Comparison of ENCODE assay signal across 15 mouse cellular contexts in genomic region chr17:64213251-64213650, GRCm38 (mm10).
"Had no signal": no experiment of that assay in that cellular context is flagged by ENCODE, and none has a peak within 500 bp of the region (broad histone marks: within the 10 kb centered on the region; RNA-seq: fewer than 3 reads in every experiment).

No protein-coding gene starts in this region.

- H3K9me3 ChIP-seq: neural tube, embryonic 15.5 days; stomach, embryonic 15.5 days had no signal

- H3K4me1 ChIP-seq: neural tube, embryonic 15.5 days; stomach, embryonic 15.5 days had no signal

- H3K27ac ChIP-seq: neural tube, embryonic 15.5 days; stomach, embryonic 15.5 days; stomach, postnatal 0 days had no signal

- H3K4me2 ChIP-seq: neural tube, embryonic 15.5 days; stomach, embryonic 15.5 days had no signal

- H3K4me3 ChIP-seq: neural tube, embryonic 15.5 days; stomach, embryonic 15.5 days had no signal

- H3K36me3 ChIP-seq: neural tube, embryonic 15.5 days; stomach, embryonic 15.5 days had no signal

- DNase-seq: retina, postnatal 1 day; right cerebral cortex, adult 18-20 months; right cerebral cortex, postnatal 14 days; right cerebral cortex, postnatal 25 days; right cerebral cortex, postnatal 4 days; spleen, adult 18-20 months; thymus, adult 18-20 months; thymus, adult 2 months; thymus, postnatal 14 days; thymus, postnatal 25 days; thymus, postnatal 36 days; thymus, postnatal 4 days had no signal

- H3K27me3 ChIP-seq: neural tube, embryonic 15.5 days; stomach, embryonic 15.5 days had no signal

- H3K9ac ChIP-seq: neural tube, embryonic 15.5 days; stomach, embryonic 15.5 days had no signal
